Mouse (Mus musculus) MEL (cell line): ENCODE measurements around the gene Vmn1r11. TPM values are rescaled to one million over a fixed set of nuclear protein-coding genes. Genes with fewer than 3 reads are reported as not detected.

Experiments
- DNase-seq: peaks from one replicate; pipeline ENCODE4 v3.0.0; 2011; ENCODE audit warnings: low read depth, low spot score
- H3K27ac ChIP-seq: 2 replicates; pipeline ENCODE4 v1.5.1; 2012; ENCODE audit warnings: low read depth, mild to moderate bottlenecking, control low read depth, low read length, moderate library complexity; ENCODE audit not compliant: control insufficient read depth
- H3K27me3 ChIP-seq, 2 experiments: fragments of 150-350 bp in 1 of 2; sonication (generic) in 1 of 2; 2 replicates each; pipeline ENCODE4 v1.6.1; 2012; ENCODE audit warnings: low read length in 2 of 2, mild to moderate bottlenecking in 2 of 2, improper control_type of control experiment in 1 of 2, moderate library complexity in 1 of 2; ENCODE audit not compliant: insufficient read depth in 2 of 2, control insufficient read depth in 1 of 2
- H3K36me3 ChIP-seq, 2 experiments: 2 replicates each; pipeline ENCODE4 v1.6.1; 2012 to 2014; ENCODE audit warnings: low read length in 2 of 2, improper control_type of control experiment in 1 of 2, inconsistent platforms in 1 of 2, mild to moderate bottlenecking in 1 of 2; ENCODE audit not compliant: insufficient read depth in 2 of 2, control insufficient read depth in 1 of 2
- H3K4me1 ChIP-seq, 2 experiments: fragments of 150-350 bp in 1 of 2; sonication (generic) in 1 of 2; 2 replicates each; pipeline ENCODE4 v1.6.1; 2012; ENCODE audit warnings: low read length in 2 of 2, improper control_type of control experiment in 1 of 2, mild to moderate bottlenecking in 1 of 2; ENCODE audit not compliant: insufficient read depth in 2 of 2, control insufficient read depth in 1 of 2
- H3K4me3 ChIP-seq, 2 experiments: fragments of 150-350 bp in 1 of 2; sonication (generic) in 1 of 2; 2 replicates each; pipeline ENCODE4 v1.5.1; 2012; ENCODE audit warnings: low read depth in 2 of 2, low read length in 2 of 2, mild to moderate bottlenecking in 2 of 2, moderate library complexity in 2 of 2, control low read depth in 1 of 2, improper control_type of control experiment in 1 of 2; ENCODE audit not compliant: control insufficient read depth in 1 of 2, insufficient read depth in 1 of 2
- H3K79me2 ChIP-seq: 2 replicates; pipeline ENCODE4 v1.6.1; 2012; ENCODE audit warnings: mild to moderate bottlenecking, low read length, moderate library complexity; ENCODE audit not compliant: control insufficient read depth, poor library complexity, insufficient read depth
- H3K9ac ChIP-seq: 2 replicates; pipeline ENCODE4 v1.6.1; 2012; ENCODE audit warnings: low read depth, mild to moderate bottlenecking, control low read depth, low read length, moderate library complexity; ENCODE audit not compliant: control insufficient read depth, poor library complexity, severe bottlenecking
- H3K9me3 ChIP-seq: fragments of 150-350 bp; sonication (generic); replicated peaks from 2 replicates; pipeline ENCODE4 v1.6.1; 2012; ENCODE audit warnings: mild to moderate bottlenecking, low read length, improper control_type of control experiment, moderate library complexity; ENCODE audit not compliant: insufficient read depth
- CHD1 ChIP-seq: IDR thresholded peaks from 2 replicates; pipeline ENCODE4 v1.6.1; 2012; ENCODE audit warnings: low read depth, mild to moderate bottlenecking, inconsistent platforms, low read length, improper control_type of control experiment
- CHD2 ChIP-seq: IDR thresholded peaks from 2 replicates; pipeline ENCODE4 v1.6.1; 2011; ENCODE audit warnings: low read length, improper control_type of control experiment
- JUND ChIP-seq: IDR thresholded peaks from 2 replicates; pipeline ENCODE4 v1.6.1; 2011; ENCODE audit warnings: low read depth, mild to moderate bottlenecking, improper control_type of control experiment, low read length
- MAFK ChIP-seq: IDR thresholded peaks from 2 replicates; pipeline ENCODE4 v1.6.1; 2011; ENCODE audit warnings: low read depth, mild to moderate bottlenecking, low read length, improper control_type of control experiment, borderline replicate concordance
- MAX ChIP-seq: IDR thresholded peaks from 2 replicates; pipeline ENCODE4 v1.6.1; 2011; ENCODE audit warnings: low read length, improper control_type of control experiment
- MEF2A ChIP-seq: IDR thresholded peaks from 2 replicates; pipeline ENCODE4 v1.6.1; 2014; ENCODE audit warnings: low read depth, mild to moderate bottlenecking, inconsistent platforms, low read length, improper control_type of control experiment; ENCODE audit not compliant: poor library complexity, insufficient replicate concordance, severe bottlenecking; ENCODE audit errors: extremely low read depth
- MXI1 ChIP-seq: IDR thresholded peaks from 2 replicates; pipeline ENCODE4 v1.6.1; 2011; ENCODE audit warnings: mild to moderate bottlenecking, low read depth, low read length, improper control_type of control experiment
- NELFE ChIP-seq: IDR thresholded peaks from 2 replicates; pipeline ENCODE4 v1.6.1; 2011; ENCODE audit warnings: low read depth, low read length, improper control_type of control experiment
- POLR2A ChIP-seq, 2 experiments: IDR thresholded peaks; 2 replicates each; pipeline ENCODE4 v1.6.1; 2011 to 2012; ENCODE audit warnings: low read length in 2 of 2, mild to moderate bottlenecking in 2 of 2, control low read depth in 1 of 2, improper control_type of control experiment in 1 of 2, low read depth in 1 of 2, moderate library complexity in 1 of 2; ENCODE audit not compliant: control insufficient read depth in 1 of 2, insufficient read depth in 1 of 2, poor library complexity in 1 of 2
- RCOR1 ChIP-seq: IDR thresholded peaks from 2 replicates; pipeline ENCODE4 v1.6.1; 2012; ENCODE audit warnings: low read depth, mild to moderate bottlenecking, inconsistent platforms, low read length, improper control_type of control experiment
- SIN3A ChIP-seq: IDR thresholded peaks from 2 replicates; pipeline ENCODE4 v1.6.1; 2012; ENCODE audit warnings: low read length, improper control_type of control experiment, inconsistent platforms
- SMC3 ChIP-seq: IDR thresholded peaks from 2 replicates; pipeline ENCODE4 v1.6.1; 2011; ENCODE audit warnings: low read depth, low read length, improper control_type of control experiment
- TAL1 ChIP-seq: IDR thresholded peaks from 2 replicates; pipeline ENCODE4 v1.6.1; 2012; ENCODE audit warnings: mild to moderate bottlenecking, inconsistent platforms, low read length, moderate library complexity, mixed read lengths
- UBTF ChIP-seq: IDR thresholded peaks from 2 replicates; pipeline ENCODE4 v1.6.1; 2012; ENCODE audit warnings: low read depth, mild to moderate bottlenecking, inconsistent platforms, low read length, improper control_type of control experiment, moderate library complexity, borderline replicate concordance; ENCODE audit not compliant: insufficient read depth
- USF1 ChIP-seq: IDR thresholded peaks from 2 replicates; pipeline ENCODE4 v1.6.1; 2014; ENCODE audit warnings: low read depth, mild to moderate bottlenecking, inconsistent platforms, low read length, improper control_type of control experiment, moderate library complexity
- USF2 ChIP-seq, 2 experiments: IDR thresholded peaks; 2 replicates each; pipeline ENCODE4 v1.6.1; 2011 to 2012; ENCODE audit warnings: improper control_type of control experiment in 2 of 2, low read length in 2 of 2, borderline replicate concordance in 1 of 2, inconsistent platforms in 1 of 2, low read depth in 1 of 2, mild to moderate bottlenecking in 1 of 2; ENCODE audit not compliant: insufficient read depth in 1 of 2
- ZC3H11A ChIP-seq: IDR thresholded peaks from 2 replicates; pipeline ENCODE4 v1.6.1; 2012; ENCODE audit warnings: low read depth, mild to moderate bottlenecking, inconsistent platforms, low read length, improper control_type of control experiment
- ZKSCAN1 ChIP-seq: IDR thresholded peaks from 2 replicates; pipeline ENCODE4 v1.6.1; 2012; ENCODE audit warnings: low read depth, mild to moderate bottlenecking, inconsistent platforms, low read length, improper control_type of control experiment, moderate library complexity
- ZNF384 ChIP-seq: IDR thresholded peaks from 2 replicates; pipeline ENCODE4 v1.6.1; 2012; ENCODE audit warnings: low read depth, mild to moderate bottlenecking, inconsistent platforms, low read length, improper control_type of control experiment
- polyA plus RNA-seq, 2 experiments: library from polyadenylated mRNA; stranded (reverse) in 1 of 2; unstranded in 1 of 2; fragments of >175 nt in 1 of 2; fragments of >200 nt in 1 of 2; gene quantifications; 2 replicates each; pipeline versions ENCODE4 v1.2.1 to v1.2.4; 2012; ENCODE audit warnings: low replicate concordance in 2 of 2, low read depth in 1 of 2; ENCODE audit not compliant: insufficient read length in 2 of 2, insufficient read depth in 1 of 2, missing spikeins in 1 of 2
- total RNA-seq: library from RNA; depleted of rRNA; stranded (reverse); fragments of 300-350 nt; gene quantifications from 2 replicates; pipeline ENCODE4 v1.2.3, GENCODE M21; 2012; rRNA removed

Gene Vmn1r11
- total and polyA plus RNA-seq, 3 experiments = not detected

GRCm38 (mm10) chr6:57109154-57109553, 24.1 kb upstream of the Vmn1r11 start, which contains the start of gene Vmn1r10:
Gene Vmn1r10, plus strand, starts transcription at chr6:57109454.
- Histone ChIP-seq H3K4me1 (no peaks in the 10 kb centered on the region), H3K9ac (no peak within 1 kb of the TSS), H3K27me3 (no peaks in the 10 kb centered on the region), H3K9me3 (no peaks in the 10 kb centered on the region), H3K27ac (no peak within 1 kb of the TSS), H3K4me3 (no peak within 1 kb of the TSS), H3K36me3 (no peaks in the 10 kb centered on the region), H3K79me2 (no peaks in the 10 kb centered on the region)
- no peak for TF ChIP-seq CHD2
- TF ChIP-seq SIN3A = no peak
- no peak for TF ChIP-seq SMC3
- no peak for TF ChIP-seq USF2 (IDR thresholded peaks at IDR 0.05; ENCODE audit: borderline replicate concordance in 1 of 2, insufficient read depth in 1 of 2, low read depth in 1 of 2, low read length in 2 of 2)
- DNase-seq = no peak

GRCm38 (mm10) chr6:57156619-57157018, 23.4 kb downstream of the Vmn1r11 start, which contains the start of gene Vmn1r12:
Gene Vmn1r12, plus strand, starts transcription at chr6:57156919.
- no peaks in the 10 kb centered on the region for H3K27me3 ChIP-seq
- TF ChIP-seq USF2 (IDR thresholded peaks at IDR 0.05; ENCODE audit: borderline replicate concordance in 1 of 2, insufficient read depth in 1 of 2, low read depth in 1 of 2, low read length in 2 of 2) = no peak
- no peak for TF ChIP-seq MAFK
- TF ChIP-seq POLR2A (IDR thresholded peaks at IDR 0.05; ENCODE audit: control insufficient read depth in 1 of 2, insufficient read depth in 1 of 2, low read depth in 1 of 2, low read length in 2 of 2, poor library complexity in 1 of 2) = no peak
- TF ChIP-seq USF1 = no peak
- no peak for TF ChIP-seq UBTF
- TF ChIP-seq ZC3H11A = no peak
- TF ChIP-seq TAL1 = no peak
- no peak for TF ChIP-seq MXI1
- no peak for TF ChIP-seq ZNF384
- TF ChIP-seq MEF2A = no peak
- TF ChIP-seq RCOR1 = no peak
- no peak for TF ChIP-seq ZKSCAN1
- TF ChIP-seq CHD1 = no peak
- no peak for TF ChIP-seq NELFE
- no peak for TF ChIP-seq JUND
- TF ChIP-seq MAX = no peak
- TF ChIP-seq, all 39 proteins: peak for 0
- Histone ChIP-seq H3K36me3 (no peaks in the 10 kb centered on the region), H3K27ac (no peak within 1 kb of the TSS), H3K4me1 (no peaks in the 10 kb centered on the region), H3K9me3 (no peaks in the 10 kb centered on the region), H3K9ac (no peak within 1 kb of the TSS), H3K79me2 (no peaks in the 10 kb centered on the region), H3K4me3 (no peak within 1 kb of the TSS)
- no peak for DNase-seq

Other genes starting within 250 kb of the Vmn1r11 start
- 59.2 and 65.0 TPM in 2 replicates for gene Nt5c3, start 209.5 kb upstream of the Vmn1r11 start, total RNA-seq
- gene Nt5c3, start 209.5 kb upstream of the Vmn1r11 start, polyA plus RNA-seq = 10 to 100 TPM in 1 of 2 experiments, not detected in 1; 71.1 TPM
- gene Vmn1r4, start 209.4 kb upstream of the Vmn1r11 start, total RNA-seq = 0.26 and 0.27 TPM in 2 replicates
- gene Vmn1r4, start 209.4 kb upstream of the Vmn1r11 start, polyA plus RNA-seq = under 1 TPM in 1 of 2 experiments, not detected in 1; 0.21 TPM
- not detected in 2 replicates for gene Vmn1r5, start 163.2 kb upstream of the Vmn1r11 start, total RNA-seq
- gene Vmn1r5, start 163.2 kb upstream of the Vmn1r11 start, polyA plus RNA-seq = not detected
- not detected in 2 replicates for gene Vmn1r6, start 136.2 kb upstream of the Vmn1r11 start, total RNA-seq
- gene Vmn1r6, start 136.2 kb upstream of the Vmn1r11 start, polyA plus RNA-seq = under 1 TPM in 1 of 2 experiments, not detected in 1; 0.01 TPM
- not detected in 2 replicates for gene Vmn1r7, start 108.1 kb upstream of the Vmn1r11 start, total RNA-seq
- gene Vmn1r7, start 108.1 kb upstream of the Vmn1r11 start, polyA plus RNA-seq = not detected
- not detected in 2 replicates for gene Vmn1r8, start 101.2 kb upstream of the Vmn1r11 start, total RNA-seq
- not detected for gene Vmn1r8, start 101.2 kb upstream of the Vmn1r11 start, polyA plus RNA-seq
- not detected in 2 replicates for gene Vmn1r9, start 66.7 kb upstream of the Vmn1r11 start, total RNA-seq
- not detected for gene Vmn1r9, start 66.7 kb upstream of the Vmn1r11 start, polyA plus RNA-seq
- not detected in 2 replicates for gene Vmn1r10, start 24.0 kb upstream of the Vmn1r11 start, total RNA-seq
- gene Vmn1r10, start 24.0 kb upstream of the Vmn1r11 start, polyA plus RNA-seq = not detected
- not detected in 2 replicates for gene Vmn1r12, start 23.5 kb downstream of the Vmn1r11 start, total RNA-seq
- not detected for gene Vmn1r12, start 23.5 kb downstream of the Vmn1r11 start, polyA plus RNA-seq
- gene Vmn1r13, start 69.8 kb downstream of the Vmn1r11 start, total RNA-seq = not detected in 2 replicates
- under 1 TPM in 1 of 2 experiments, not detected in 1; 0.06 TPM for gene Vmn1r13, start 69.8 kb downstream of the Vmn1r11 start, polyA plus RNA-seq
- gene Vmn1r14, start 98.2 kb downstream of the Vmn1r11 start, total RNA-seq = not detected in 2 replicates
- gene Vmn1r14, start 98.2 kb downstream of the Vmn1r11 start, polyA plus RNA-seq = not detected
- not detected in 2 replicates for gene Vmn1r15, start 124.5 kb downstream of the Vmn1r11 start, total RNA-seq
- under 1 TPM in 1 of 2 experiments, not detected in 1; 0.77 TPM for gene Vmn1r15, start 124.5 kb downstream of the Vmn1r11 start, polyA plus RNA-seq
- not detected in 2 replicates for gene Vmn1r16, start 196.0 kb downstream of the Vmn1r11 start, total RNA-seq
- gene Vmn1r16, start 196.0 kb downstream of the Vmn1r11 start, polyA plus RNA-seq = not detected
- not detected in 2 replicates for gene Vmn1r17, start 230.3 kb downstream of the Vmn1r11 start, total RNA-seq
- gene Vmn1r17, start 230.3 kb downstream of the Vmn1r11 start, polyA plus RNA-seq = not detected